Mouse (Mus musculus): Measurements from ENCODE around the gene Wfdc21. TPM values are rescaled to one million over a fixed set of nuclear protein-coding genes. Genes with fewer than 3 reads are reported as not detected.

Gene Wfdc21
- total and polyA plus RNA-seq, 2 experiments from 2014 or later, result not detected

DNA sequence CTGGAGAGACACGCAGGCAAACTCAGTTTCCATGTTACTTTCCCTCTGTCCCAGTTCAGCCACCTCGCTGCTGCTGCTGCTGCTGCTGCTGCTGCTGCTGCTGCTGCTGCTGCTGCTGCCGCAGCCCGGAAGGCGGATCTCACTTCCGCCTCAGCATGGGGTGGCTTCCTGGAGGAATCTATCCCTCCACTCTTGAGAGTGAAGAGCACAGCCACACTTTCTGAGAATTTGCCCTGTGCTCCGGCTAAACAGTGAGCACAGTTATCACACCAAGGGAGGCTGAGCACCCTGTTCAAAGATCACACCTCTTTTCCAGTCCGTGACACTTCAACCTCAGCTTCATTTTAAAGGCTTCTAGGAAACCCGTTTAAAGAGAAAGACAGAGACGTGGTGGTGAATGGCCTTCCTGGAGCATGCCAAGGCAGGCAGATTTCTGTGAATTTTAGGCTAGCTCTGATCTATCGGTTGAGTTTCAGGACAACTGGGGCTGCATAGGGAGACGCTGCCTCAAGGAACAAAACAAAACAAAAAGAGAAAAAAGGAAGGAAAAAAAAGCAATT is 53.2 kb downstream of the Wfdc21 start:
- ATAC-seq (no peak), DNase-seq (no peak)
- no peak for TF ChIP-seq CTCF (IDR thresholded peaks at IDR 0.05; ENCODE audit: low read depth)
- no peak overlapping the region for H3K4me3 ChIP-seq (ENCODE audit: low read depth, low read length)
- WGBS, result 74% methylated on average over 12 of the region's 12 CpGs
- H3K27me3 ChIP-seq (ENCODE audit: insufficient read depth, low read length), result no peaks in the 10 kb centered on the region
- H3K9me3 ChIP-seq (ENCODE audit: low read length), result no peaks in the 10 kb centered on the region
- H3K4me1 ChIP-seq (ENCODE audit: insufficient read depth), result no peaks in the 10 kb centered on the region
- no peak overlapping the region for H3K4me2 ChIP-seq (ENCODE audit: low read depth)
- H3K27ac ChIP-seq (ENCODE audit: low read depth, low read length), result no peak overlapping the region
- H3K9ac ChIP-seq, result no peak overlapping the region
- no peaks in the 10 kb centered on the region for H3K36me3 ChIP-seq (ENCODE audit: insufficient read depth)

DNA sequence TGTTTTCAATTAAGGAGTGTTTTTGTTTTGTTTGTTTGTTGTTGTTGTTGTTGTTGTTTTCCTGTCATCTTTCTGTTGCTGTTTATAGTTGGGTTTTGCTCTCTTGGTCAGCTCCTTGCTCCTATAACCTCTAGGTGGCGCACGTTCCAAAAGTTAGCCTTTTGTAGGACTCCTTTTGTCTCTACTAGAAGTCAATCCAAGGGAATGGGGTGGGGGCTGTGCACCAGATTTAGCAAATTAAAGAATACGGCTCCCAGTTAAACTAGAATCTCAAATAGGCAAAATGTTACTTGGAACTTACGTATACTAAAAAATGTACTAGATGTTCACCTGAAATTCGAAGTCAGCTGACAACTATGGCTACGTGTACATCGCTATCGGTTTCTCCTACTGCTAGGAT is 55.4 kb downstream of the Wfdc21 start:
- Histone ChIP-seq H3K9ac (no peak overlapping the region), H3K4me2 (ENCODE audit: low read depth) (no peak overlapping the region), H3K4me3 (ENCODE audit: low read depth, low read length) (no peak overlapping the region), H3K9me3 (ENCODE audit: low read length) (no peaks in the 10 kb centered on the region), H3K27me3 (ENCODE audit: insufficient read depth, low read length) (no peaks in the 10 kb centered on the region), H3K27ac (ENCODE audit: low read depth, low read length) (no peak overlapping the region), H3K36me3 (ENCODE audit: insufficient read depth) (no peaks in the 10 kb centered on the region), H3K4me1 (ENCODE audit: insufficient read depth) (no peaks in the 10 kb centered on the region)
- ATAC-seq, result no peak
- peak; percentile 57 for TF ChIP-seq CTCF (IDR thresholded peaks at IDR 0.05; ENCODE audit: low read depth)
- WGBS, result 69% methylated on average over 8 of the region's 8 CpGs
- peak; percentile 31 for DNase-seq

Other genes with a start within 250 kb of the Wfdc21 start
- not detected in 2 replicates for gene Heatr9, start 224.8 kb upstream of the Wfdc21 start, total RNA-seq (2014; rRNA removed)
- gene Heatr9, start 224.8 kb upstream of the Wfdc21 start, polyA plus RNA-seq (2015; fragmentation: Nextera tagmentation; extraction: Ambion mirVana), result not detected in 2 replicates
- not detected in 2 replicates for gene Ccl5, start 216.4 kb upstream of the Wfdc21 start, total RNA-seq (2014; rRNA removed)
- 0.98 and 1.1 TPM in 2 replicates for gene Ccl5, start 216.4 kb upstream of the Wfdc21 start, polyA plus RNA-seq (2015; fragmentation: Nextera tagmentation; extraction: Ambion mirVana)
- gene Ccl9, start 168.3 kb upstream of the Wfdc21 start, total RNA-seq (2014; rRNA removed), result 1.2 and 1.8 TPM in 2 replicates
- 2.5 and 3.4 TPM in 2 replicates for gene Ccl9, start 168.3 kb upstream of the Wfdc21 start, polyA plus RNA-seq (2015; fragmentation: Nextera tagmentation; extraction: Ambion mirVana)
- gene Ccl6, start 153.9 kb upstream of the Wfdc21 start, total RNA-seq (2014; rRNA removed), result 0.77 and 5.0 TPM in 2 replicates
- 3.5 and 3.7 TPM in 2 replicates for gene Ccl6, start 153.9 kb upstream of the Wfdc21 start, polyA plus RNA-seq (2015; fragmentation: Nextera tagmentation; extraction: Ambion mirVana)
- gene Rpl9-ps1, start 101.3 kb upstream of the Wfdc21 start, total RNA-seq (2014; rRNA removed), result not detected in 2 replicates
- not detected in 2 replicates for gene Rpl9-ps1, start 101.3 kb upstream of the Wfdc21 start, polyA plus RNA-seq (2015; fragmentation: Nextera tagmentation; extraction: Ambion mirVana)
- 0.62 and 1.6 TPM in 2 replicates for gene Ccl3, start 97.6 kb upstream of the Wfdc21 start, total RNA-seq (2014; rRNA removed)
- 1.0 and 1.9 TPM in 2 replicates for gene Ccl3, start 97.6 kb upstream of the Wfdc21 start, polyA plus RNA-seq (2015; fragmentation: Nextera tagmentation; extraction: Ambion mirVana)
- not detected in 2 replicates for gene Ccl4, start 84.4 kb upstream of the Wfdc21 start, total RNA-seq (2014; rRNA removed)
- 0.58 and 1.1 TPM in 2 replicates for gene Ccl4, start 84.4 kb upstream of the Wfdc21 start, polyA plus RNA-seq (2015; fragmentation: Nextera tagmentation; extraction: Ambion mirVana)
- gene Wfdc17, start 42.9 kb upstream of the Wfdc21 start, total RNA-seq (2014; rRNA removed), result not detected in 2 replicates
- gene Wfdc17, start 42.9 kb upstream of the Wfdc21 start, polyA plus RNA-seq (2015; fragmentation: Nextera tagmentation; extraction: Ambion mirVana), result 0.69 TPM in 1 of 2 replicates, not detected in the other
- gene Wfdc18, start 37.9 kb upstream of the Wfdc21 start, total RNA-seq (2014; rRNA removed), result not detected in 2 replicates
- gene Wfdc18, start 37.9 kb upstream of the Wfdc21 start, polyA plus RNA-seq (2015; fragmentation: Nextera tagmentation; extraction: Ambion mirVana), result 1.2 and 2.4 TPM in 2 replicates
- gene Heatr6, start 6.8 kb downstream of the Wfdc21 start, total RNA-seq (2014; rRNA removed), result 27.6 and 29.5 TPM in 2 replicates
- 14.0 and 22.2 TPM in 2 replicates for gene Heatr6, start 6.8 kb downstream of the Wfdc21 start, polyA plus RNA-seq (2015; fragmentation: Nextera tagmentation; extraction: Ambion mirVana)
- 0.08 TPM in 1 of 2 replicates, not detected in the other for gene Hnf1b, start 103.1 kb downstream of the Wfdc21 start, total RNA-seq (2014; rRNA removed)
- gene Hnf1b, start 103.1 kb downstream of the Wfdc21 start, polyA plus RNA-seq (2015; fragmentation: Nextera tagmentation; extraction: Ambion mirVana), result 0.15 and 0.27 TPM in 2 replicates
- 25.1 and 30.3 TPM in 2 replicates for gene Ddx52, start 195.1 kb downstream of the Wfdc21 start, total RNA-seq (2014; rRNA removed)
- 18.4 and 19.3 TPM in 2 replicates for gene Ddx52, start 195.1 kb downstream of the Wfdc21 start, polyA plus RNA-seq (2015; fragmentation: Nextera tagmentation; extraction: Ambion mirVana)
- gene Synrg, start 217.5 kb downstream of the Wfdc21 start, total RNA-seq (2014; rRNA removed), result 33.3 and 52.1 TPM in 2 replicates
- 14.4 and 18.6 TPM in 2 replicates for gene Synrg, start 217.5 kb downstream of the Wfdc21 start, polyA plus RNA-seq (2015; fragmentation: Nextera tagmentation; extraction: Ambion mirVana)